Mouse (Mus musculus) lung, postnatal 0 days (tissue): ENCODE results near the gene Polr1d. TPM values are rescaled to one million over a fixed set of nuclear protein-coding genes. Genes with fewer than 3 reads are reported as not detected.

Source experiments
- ATAC-seq: fragments of 200-750 bp; cut with Nextera tagmentation; 2 replicates; pipeline ENCODE4 v1.8.0; 2017; ENCODE audit warnings: moderate library complexity
- DNase-seq: peaks from one replicate; pipeline ENCODE4 v3.0.0-alpha.2; 2016; ENCODE audit warnings: low spot score
- H3K27ac ChIP-seq: fragments of 300-500 bp; sonication (generic); 2 replicates; pipeline ENCODE4 v1.5.1; 2014; ENCODE audit warnings: antibody characterized with exemption, mild to moderate bottlenecking, low read length, mixed read lengths
- H3K27me3 ChIP-seq: fragments of 300-500 bp; sonication (generic); replicated peaks from 2 replicates; pipeline ENCODE4 v1.6.1; 2014; ENCODE audit warnings: low read length, mixed read lengths; ENCODE audit not compliant: insufficient read depth
- H3K36me3 ChIP-seq: fragments of 300-500 bp; sonication (generic); 2 replicates; pipeline ENCODE4 v1.6.1; 2014; ENCODE audit warnings: low read length, mixed read lengths; ENCODE audit not compliant: insufficient read depth
- H3K4me1 ChIP-seq: fragments of 300-500 bp; sonication (generic); 2 replicates; pipeline ENCODE4 v1.6.1; 2014; ENCODE audit warnings: antibody characterized with exemption, low read depth, low read length, mixed read lengths; ENCODE audit not compliant: insufficient read depth
- H3K4me2 ChIP-seq: fragments of 300-500 bp; sonication (generic); replicated peaks from 2 replicates; pipeline ENCODE4 v1.6.1; 2014; ENCODE audit warnings: low read depth, mild to moderate bottlenecking, low read length, moderate library complexity, mixed read lengths
- H3K4me3 ChIP-seq: fragments of 300-500 bp; sonication (generic); 2 replicates; pipeline ENCODE4 v1.5.1; 2014; ENCODE audit warnings: low read depth, low read length
- H3K9ac ChIP-seq: fragments of 300-500 bp; sonication (generic); replicated peaks from 2 replicates; pipeline ENCODE4 v1.6.1; 2014; ENCODE audit warnings: low read depth, mild to moderate bottlenecking
- H3K9me3 ChIP-seq: fragments of 300-500 bp; sonication (generic); 2 replicates; pipeline ENCODE4 v1.6.1; 2016; ENCODE audit warnings: low read length, mixed read lengths
- CTCF ChIP-seq: IDR thresholded peaks from 2 replicates; pipeline ENCODE4 v1.5.1; 2016; ENCODE audit warnings: antibody characterized with exemption, mild to moderate bottlenecking
- EP300 ChIP-seq: IDR thresholded peaks from 2 replicates; pipeline ENCODE4 v1.6.1; 2016; ENCODE audit warnings: antibody characterized with exemption, mild to moderate bottlenecking, control low read depth
- WGBS: fragments of 180-500 bp; shearing (Covaris S2); extraction: QIAGEN DNeasy Blood & Tissue Kit; methylation state at CpG from one replicate; pipeline ENCODE4 v1.1.7; 2014; 5-methylcytosine and 5-hydroxymethylcytosine counted together
- polyA plus RNA-seq: library from polyadenylated mRNA; unstranded; fragments of >200 nt; fragmentation: Nextera tagmentation; extraction: Ambion mirVana; gene quantifications from 2 replicates; pipeline ENCODE4 v1.2.1, GENCODE M21; 2015

Gene Polr1d
- polyA plus RNA-seq, result 106 and 107 TPM in 2 replicates

- TF ChIP-seq CTCF (no peak), EP300 (no peak)
- ATAC-seq, result peak; percentile 33
- Histone ChIP-seq H3K4me1 (peaks cover 22% of the 10 kb centered on the region; the same call in 1 of the 2 replicates), H3K4me2 (peak within 1 kb of the TSS; percentile 67), H3K4me3 (peak within 1 kb of the TSS; percentile 93), H3K9me3 (no peaks in the 10 kb centered on the region), H3K27ac (peak within 1 kb of the TSS; percentile 98), H3K9ac (peak within 1 kb of the TSS; percentile 92), H3K36me3 (no peaks in the 10 kb centered on the region), H3K27me3 (no peaks in the 10 kb centered on the region)
- DNase-seq, result peak; percentile 75
- WGBS, result 1% methylated on average over 16 of the region's 17 CpGs
Measured at GRCm38 (mm10) chr5:147076799-147077165, at the start of gene Polr1d. Gene Polr1d (plus strand): TSS chr5:147077050.

GRCm38 (mm10) chr5:147031281-147031680 is 45.6 kb upstream of the Polr1d start:
- H3K27ac ChIP-seq, result peak overlapping the region; percentile 20
- H3K4me1 ChIP-seq, result peaks cover 1% of the 10 kb centered on the region; the same call in 1 of the 2 replicates
- WGBS, result 63% methylated on average over 14 of the region's 14 CpGs
- ATAC-seq (no peak), DNase-seq (no peak)
- no peak overlapping the region for H3K9ac ChIP-seq
- TF ChIP-seq EP300 (no peak), CTCF (no peak)
- H3K4me3 ChIP-seq, result no peak overlapping the region
- no peaks in the 10 kb centered on the region for H3K9me3 ChIP-seq
- peaks cover 51% of the 10 kb centered on the region for H3K36me3 ChIP-seq
- no peak overlapping the region for H3K4me2 ChIP-seq
- no peaks in the 10 kb centered on the region for H3K27me3 ChIP-seq

- WGBS, result 62% methylated on average over 13 of the region's 13 CpGs
- H3K4me1 ChIP-seq, result peaks cover 14% of the 10 kb centered on the region; the same call in 1 of the 2 replicates
- H3K27ac ChIP-seq, result no peak overlapping the region
- ATAC-seq (no peak), DNase-seq (no peak)
- no peak overlapping the region for H3K9ac ChIP-seq
- H3K4me2 ChIP-seq, result no peak overlapping the region
- TF ChIP-seq CTCF (no peak), EP300 (no peak)
- no peak overlapping the region for H3K4me3 ChIP-seq
- no peaks in the 10 kb centered on the region for H3K9me3 ChIP-seq
- H3K36me3 ChIP-seq, result peaks cover 35% of the 10 kb centered on the region
- H3K27me3 ChIP-seq, result no peaks in the 10 kb centered on the region
Measured at GRCm38 (mm10) chr5:147033155-147033554, 43.7 kb upstream of the Polr1d start.

- no peak for DNase-seq
- TF ChIP-seq CTCF, result no peak
- no peak for TF ChIP-seq EP300
- Histone ChIP-seq H3K4me2 (no peak overlapping the region), H3K27me3 (no peaks in the 10 kb centered on the region), H3K9me3 (no peaks in the 10 kb centered on the region), H3K4me3 (no peak overlapping the region), H3K27ac (no peak overlapping the region), H3K9ac (no peak overlapping the region), H3K4me1 (peaks cover 14% of the 10 kb centered on the region; the same call in 1 of the 2 replicates), H3K36me3 (peaks cover 24% of the 10 kb centered on the region; the same call in 1 of the 2 replicates)
- ATAC-seq, result no peak
- 74% methylated on average over 12 of the region's 12 CpGs for WGBS
Measured at GRCm38 (mm10) chr5:147034283-147034682, 42.6 kb upstream of the Polr1d start.

GRCm38 (mm10) chr5:147035301-147035700 is 41.5 kb upstream of the Polr1d start:
- Histone ChIP-seq H3K4me2 (no peak overlapping the region), H3K27ac (peak overlapping the region; percentile 59; the same call in 1 of the 2 replicates), H3K27me3 (no peaks in the 10 kb centered on the region), H3K4me1 (peaks cover 14% of the 10 kb centered on the region; the same call in 1 of the 2 replicates), H3K9me3 (no peaks in the 10 kb centered on the region), H3K36me3 (0 out of 2 replicates have a peak, but pooled peaks cover 30% of the 10 kb centered on the region), H3K9ac (no peak overlapping the region), H3K4me3 (no peak overlapping the region)
- ATAC-seq (no peak), DNase-seq (peak; percentile 34)
- 43% methylated on average over 6 of the region's 6 CpGs for WGBS
- TF ChIP-seq EP300 (no peak), CTCF (no peak)

GRCm38 (mm10) chr5:147036028-147036427 is 40.8 kb upstream of the Polr1d start:
- 54% methylated on average over 10 of the region's 10 CpGs for WGBS
- DNase-seq, result peak; percentile 66
- H3K27ac ChIP-seq, result peak overlapping the region; percentile 62
- H3K4me1 ChIP-seq, result peaks cover 14% of the 10 kb centered on the region; the same call in 1 of the 2 replicates
- TF ChIP-seq CTCF, result no peak
- peak; percentile 97 for TF ChIP-seq EP300
- no peaks in the 10 kb centered on the region for H3K9me3 ChIP-seq
- H3K36me3 ChIP-seq, result 0 out of 2 replicates have a peak, but pooled peaks cover 24% of the 10 kb centered on the region
- H3K4me2 ChIP-seq, result no peak overlapping the region
- ATAC-seq, result peak; percentile 58
- no peak overlapping the region for H3K9ac ChIP-seq
- H3K4me3 ChIP-seq, result no peak overlapping the region
- H3K27me3 ChIP-seq, result no peaks in the 10 kb centered on the region
